Mouse (Mus musculus): ENCODE measurements at regions not wholly inside any gene's neighbourhood (a gene's known extent, or its start where the extent isn't known, plus 50 kb on each side); places are given as distances from the start of the nearest gene placed in this dataset.

DNA sequence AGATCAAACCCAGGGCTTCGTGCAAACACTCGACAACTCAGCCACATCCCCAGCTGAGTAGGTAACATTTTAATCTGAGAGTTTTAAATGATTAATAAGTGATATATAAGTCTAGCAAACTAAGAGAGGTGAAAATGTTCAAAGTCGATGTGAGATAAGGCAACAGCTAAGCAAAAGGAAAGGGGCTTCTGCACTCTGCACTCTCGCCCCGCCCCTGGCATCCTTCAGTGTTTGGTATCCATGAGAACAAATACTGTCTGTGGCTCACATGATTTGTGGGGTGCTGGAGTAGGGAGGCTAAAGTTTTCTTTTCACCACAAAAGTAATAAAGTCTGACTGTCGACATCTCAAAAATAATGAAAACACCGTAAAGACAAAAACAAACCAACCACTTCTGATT is 284.2 kb upstream of the Klf3 start:
- TF ChIP-seq POLR2A (IDR thresholded peaks at IDR 0.05; ENCODE audit: low read depth, low read length) (no peak), CTCF (conservative IDR thresholded peaks at IDR 0.05 in 1 of 2, IDR thresholded peaks at IDR 0.05 in 1 of 2; ENCODE audit: low read depth in 2 of 2, low read length in 2 of 2) (no peak), NRF1 (IDR thresholded peaks at IDR 0.05; ENCODE audit: low read depth, low read length) (no peak), USF2 (conservative IDR thresholded peaks at IDR 0.05; ENCODE audit: low read depth, low read length) (no peak), SIN3A (IDR thresholded peaks at IDR 0.05; ENCODE audit: low read length) (no peak)

Data from CH12.LX (cell line).